Mouse (Mus musculus): ENCODE measurements around the gene P2rx5.

Gene P2rx5

DNA sequence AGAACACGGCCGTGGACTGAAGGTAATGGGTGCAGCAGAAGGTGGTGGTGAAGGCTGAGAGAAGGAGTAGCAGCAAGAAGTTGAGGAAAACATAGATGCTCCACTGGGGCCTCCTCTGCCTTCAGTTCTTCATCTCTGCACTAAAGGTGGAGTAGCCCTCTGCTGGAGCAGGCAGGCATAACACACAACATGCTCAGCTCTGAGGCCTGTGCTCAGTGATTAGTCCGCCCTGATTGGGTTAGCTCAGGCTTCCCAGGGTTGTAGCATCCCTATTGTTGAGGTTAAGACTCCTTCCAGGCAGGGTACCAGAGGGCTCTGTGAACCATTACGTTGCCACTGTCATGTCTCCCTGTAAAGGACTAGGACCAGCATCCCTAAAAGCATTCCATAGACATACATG, 9.0 kb downstream of the P2rx5 start:
- in situ Hi-C loops (cut with MboI; ENCODE audit: low pct_unique_long_range_greater_than_20kb in 1 of 2, low sequenced_read_pairs in 2 of 2, unreplicated experiment in 1 of 2) = no loop called here

DNA sequence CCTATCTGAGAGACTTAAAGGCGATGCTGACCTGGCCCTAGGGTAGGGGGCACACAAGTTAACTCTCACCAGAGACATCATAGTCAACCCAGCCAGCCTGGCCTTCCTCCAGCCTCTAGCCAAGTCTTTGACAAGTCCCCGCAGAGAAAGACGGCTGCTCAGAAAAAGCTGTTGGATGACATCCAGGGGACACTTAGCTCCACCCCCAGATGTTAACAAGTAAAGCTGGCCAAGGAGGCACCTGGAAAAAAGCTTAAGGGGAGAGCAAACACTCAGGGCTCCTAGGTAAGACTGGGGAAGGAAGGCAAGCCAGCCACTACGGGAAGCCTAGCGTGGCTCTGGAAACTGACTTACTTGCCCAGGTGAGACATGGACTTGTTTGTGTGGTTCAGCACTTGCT, 12.0 kb downstream of the P2rx5 start:
- in situ Hi-C loops (cut with MboI; ENCODE audit: low pct_unique_long_range_greater_than_20kb in 1 of 2, low sequenced_read_pairs in 2 of 2, unreplicated experiment in 1 of 2) = no loop called here

DNA sequence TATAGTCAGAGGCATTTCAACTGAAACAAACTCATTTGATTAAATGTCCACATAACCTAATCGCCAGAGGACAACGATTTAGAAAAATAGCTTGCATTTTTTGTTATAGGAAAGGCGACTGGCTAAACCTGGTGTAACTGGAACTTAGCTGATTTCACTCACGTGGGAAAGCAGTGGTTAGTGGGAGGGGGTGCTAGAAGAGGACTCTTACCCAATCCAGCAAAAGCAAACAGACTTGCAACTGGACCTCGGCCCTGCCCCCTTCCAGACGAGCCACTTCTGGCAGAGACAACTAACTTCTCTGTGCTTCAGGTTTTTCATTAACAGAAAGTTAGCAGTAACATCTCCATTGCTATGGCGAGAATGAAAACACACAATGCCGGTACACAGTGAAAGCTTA, 15.4 kb downstream of the P2rx5 start:
- in situ Hi-C loops (cut with MboI; ENCODE audit: low pct_unique_long_range_greater_than_20kb in 1 of 2, low sequenced_read_pairs in 2 of 2, unreplicated experiment in 1 of 2) = no loop called here

DNA sequence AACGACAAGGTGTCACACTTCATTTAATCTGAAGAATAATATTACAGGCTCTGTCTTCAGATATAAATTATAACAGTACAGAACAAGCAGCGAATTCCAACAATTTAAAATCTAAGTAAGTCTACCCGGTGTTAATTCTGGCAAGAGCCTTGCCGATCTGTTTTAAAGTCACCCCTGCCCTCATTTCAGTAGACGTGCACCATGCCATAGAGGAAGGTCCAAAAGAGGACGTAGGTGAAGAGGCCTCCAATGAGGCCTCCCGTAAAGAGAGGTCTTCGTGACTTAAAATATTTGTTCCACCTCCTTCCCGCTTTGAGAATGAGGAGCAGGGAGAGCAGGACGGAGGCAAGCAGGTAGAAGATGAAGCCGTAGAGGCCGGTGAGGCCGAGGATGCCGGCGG, 16.0 kb downstream of the P2rx5 start:
- in situ Hi-C loops (cut with MboI; ENCODE audit: low pct_unique_long_range_greater_than_20kb in 1 of 2, low sequenced_read_pairs in 2 of 2, unreplicated experiment in 1 of 2) = no loop called here

DNA sequence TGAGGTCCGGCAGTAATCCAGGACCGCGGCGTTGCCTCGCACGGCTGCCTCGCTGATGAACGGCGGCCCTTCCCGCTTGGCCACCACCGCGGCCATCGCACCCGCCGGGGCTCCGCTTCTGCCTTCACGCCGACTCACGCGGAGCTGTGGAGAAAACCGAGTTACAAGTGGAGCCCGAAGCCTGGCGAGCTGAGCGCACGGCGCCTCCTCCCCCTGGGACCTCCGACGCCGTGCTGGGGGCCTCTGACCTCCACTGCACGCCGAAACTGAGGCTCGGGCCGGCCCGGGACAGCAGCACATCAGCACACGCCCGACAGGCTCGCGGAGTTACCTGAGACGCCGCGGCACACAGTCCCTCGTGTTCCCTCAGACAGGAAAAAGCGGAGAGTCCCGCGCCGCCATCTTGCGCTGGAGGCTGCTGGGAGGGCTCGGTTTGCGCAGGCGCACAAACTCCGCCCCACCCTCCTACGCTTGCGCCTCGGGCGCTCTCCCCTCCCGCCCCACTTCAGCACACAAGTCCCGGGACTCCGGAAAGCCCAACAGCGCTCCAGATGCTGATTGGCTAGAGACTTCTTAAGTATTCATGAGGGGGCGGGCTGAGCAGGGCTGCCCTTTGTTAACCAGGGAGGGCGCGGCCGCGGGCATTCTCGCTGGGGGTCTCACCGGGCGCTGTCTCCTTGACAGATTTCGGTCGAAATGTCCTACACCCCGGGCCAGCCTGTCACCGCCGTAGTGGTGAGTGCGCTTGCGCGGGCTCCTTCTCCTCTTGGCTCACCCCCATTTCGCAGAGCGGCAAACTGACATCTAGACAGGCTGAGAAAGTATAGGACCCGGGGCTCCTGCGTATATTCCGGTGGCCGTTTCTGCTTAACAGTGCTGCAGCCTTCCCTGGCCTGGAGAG, 16.6 kb downstream of the P2rx5 start, which contains the start of the genes Emc6 and Tax1bp3:
Gene Emc6 (minus strand): TSS at position 430 of the 901 bp plus-strand sequence.
Gene Tax1bp3 (plus strand): TSS at position 476 of the 901 bp plus-strand sequence.
- in situ Hi-C loops (cut with MboI; ENCODE audit: low pct_unique_long_range_greater_than_20kb in 1 of 2, low sequenced_read_pairs in 2 of 2, unreplicated experiment in 1 of 2) = no loop called here

DNA sequence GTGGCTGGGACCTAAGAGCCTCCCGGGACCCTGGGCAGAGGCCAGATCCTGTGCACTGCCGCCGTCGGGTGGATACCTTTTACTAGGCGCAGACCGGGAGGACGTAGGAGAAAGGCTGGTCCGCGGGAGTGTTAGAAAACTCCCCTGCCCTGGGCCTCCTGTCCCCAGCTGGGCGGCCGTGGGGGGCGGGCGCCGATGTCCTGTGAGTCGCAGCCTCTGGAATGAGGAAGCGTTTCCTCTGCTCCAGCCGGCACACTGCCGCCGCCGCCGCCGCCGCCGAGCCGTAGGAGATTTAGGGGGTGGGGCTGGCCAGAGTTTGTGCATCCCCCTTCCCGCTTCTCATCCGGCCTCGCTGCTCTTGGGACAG, 17.3 kb downstream of the P2rx5 start:
- in situ Hi-C loops (cut with MboI; ENCODE audit: low pct_unique_long_range_greater_than_20kb in 1 of 2, low sequenced_read_pairs in 2 of 2, unreplicated experiment in 1 of 2) = no loop called here

DNA sequence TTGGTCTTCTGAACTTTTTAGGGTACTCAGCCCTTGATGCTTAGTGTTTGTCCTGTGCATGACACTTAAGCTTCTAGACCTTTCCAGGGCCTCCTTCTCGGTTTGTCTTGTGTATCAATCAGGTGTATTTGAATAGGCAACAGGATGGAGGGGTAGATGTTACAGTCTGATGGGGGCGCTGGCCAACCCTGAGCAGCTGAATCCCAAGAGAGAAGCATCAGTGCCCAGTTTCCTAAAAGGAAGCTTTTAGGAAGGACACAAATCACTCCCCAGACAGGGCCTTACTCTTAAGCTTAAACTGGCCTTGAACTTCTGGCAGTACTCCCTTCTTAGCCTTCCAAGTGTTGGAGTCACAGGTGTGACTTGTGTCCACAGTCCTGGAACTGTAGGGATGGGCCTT, 17.7 kb downstream of the P2rx5 start:
- in situ Hi-C loops (cut with MboI; ENCODE audit: low pct_unique_long_range_greater_than_20kb in 1 of 2, low sequenced_read_pairs in 2 of 2, unreplicated experiment in 1 of 2) = no loop called here

DNA sequence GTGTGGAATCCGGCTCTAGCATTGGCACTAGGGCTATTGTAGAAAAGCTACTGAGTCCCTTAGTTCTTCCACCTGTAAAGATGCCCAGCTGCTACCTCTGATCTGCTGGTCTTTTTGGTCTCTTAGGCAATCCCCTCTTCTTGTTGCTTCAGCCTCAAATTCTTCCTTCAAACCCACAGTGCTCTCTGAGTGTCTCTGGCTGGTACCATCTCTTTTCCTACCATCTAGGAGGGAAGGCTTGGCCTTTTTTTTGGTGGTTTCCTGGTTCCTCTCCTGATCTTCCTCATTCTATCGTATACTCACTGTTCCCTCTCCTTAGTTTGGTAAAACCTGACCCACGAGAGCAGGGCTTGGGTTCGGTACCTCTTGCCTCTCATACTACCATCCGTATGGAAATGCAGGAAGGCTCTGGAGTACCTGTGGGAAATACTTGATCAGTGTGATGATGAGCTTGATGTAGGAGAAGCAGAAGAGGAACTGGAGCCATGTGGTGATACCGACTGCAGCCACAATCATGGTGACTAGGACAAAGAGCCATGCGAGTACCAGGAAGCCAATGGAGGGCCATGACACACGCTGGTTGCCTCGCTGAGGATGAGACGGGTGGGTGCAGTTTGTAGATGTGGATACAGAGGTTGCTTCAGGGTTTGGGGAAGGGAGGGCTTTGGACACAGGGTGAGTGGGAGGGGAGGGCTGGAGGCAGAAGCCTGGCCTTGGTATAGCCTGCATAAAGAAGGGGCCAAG, 25.8 kb downstream of the P2rx5 start:
- in situ Hi-C loops (cut with MboI; ENCODE audit: low pct_unique_long_range_greater_than_20kb in 1 of 2, low sequenced_read_pairs in 2 of 2, unreplicated experiment in 1 of 2) = no loop called here

DNA sequence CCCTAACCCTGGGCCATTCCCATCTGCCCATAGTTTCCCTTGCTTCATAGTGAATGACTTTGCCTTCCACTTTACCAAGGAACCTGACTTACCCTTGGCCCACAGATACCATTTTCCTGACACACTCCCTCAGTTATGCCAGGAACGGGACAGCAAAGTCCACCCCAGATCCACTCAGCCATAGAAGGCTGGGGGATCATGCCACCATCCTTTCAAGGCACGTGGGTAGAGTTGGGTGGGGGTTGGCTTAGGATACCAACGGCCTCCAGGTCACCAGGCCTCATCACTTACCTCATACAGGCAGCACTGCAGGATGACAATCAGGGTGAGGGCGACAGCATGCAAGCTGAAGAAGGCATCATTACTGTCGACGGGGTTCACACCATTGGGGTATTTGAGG, 27.0 kb downstream of the P2rx5 start:
- in situ Hi-C loops (cut with MboI; ENCODE audit: low pct_unique_long_range_greater_than_20kb in 1 of 2, low sequenced_read_pairs in 2 of 2, unreplicated experiment in 1 of 2) = no loop called here

DNA sequence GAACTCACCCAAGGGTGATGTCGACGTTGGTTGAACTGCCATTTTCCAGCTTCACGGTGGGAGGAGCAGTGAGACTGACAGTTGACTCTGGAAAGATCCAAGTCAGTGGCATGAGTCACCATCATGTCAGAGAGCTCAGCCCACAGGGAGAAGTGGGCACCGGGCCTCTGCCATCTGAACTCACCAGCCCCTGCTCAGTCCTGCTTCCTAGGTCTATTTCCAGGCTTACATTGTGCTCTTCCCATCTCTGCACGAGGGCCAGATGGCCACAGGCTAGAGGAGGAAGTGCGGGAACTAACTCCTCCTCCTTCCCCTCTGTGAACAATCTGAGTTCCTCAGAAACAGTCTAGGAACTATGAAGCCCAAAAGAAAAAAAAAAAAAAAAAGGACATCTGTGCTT, 32.8 kb downstream of the P2rx5 start:
- in situ Hi-C loops (cut with MboI; ENCODE audit: low pct_unique_long_range_greater_than_20kb in 1 of 2, low sequenced_read_pairs in 2 of 2, unreplicated experiment in 1 of 2) = no loop called here

DNA sequence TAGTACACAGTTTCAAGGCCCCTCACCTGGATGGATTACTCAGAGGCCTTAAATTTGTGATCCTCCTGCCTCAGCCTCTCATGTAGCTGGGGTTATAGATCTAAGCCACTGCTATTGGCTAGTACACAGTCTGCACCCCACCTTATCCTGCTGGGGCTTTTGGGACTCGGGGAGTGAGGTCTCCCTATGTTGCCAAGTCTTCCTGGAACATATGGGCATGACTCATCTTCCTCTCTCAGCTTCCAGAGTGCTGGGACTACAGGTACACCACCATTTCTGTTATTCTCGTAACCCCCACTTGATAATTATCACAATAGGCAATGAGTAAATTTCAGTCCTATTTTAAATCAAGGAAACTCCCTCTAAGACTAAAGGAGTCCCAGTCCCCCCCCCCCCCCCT, 34.2 kb downstream of the P2rx5 start:
- in situ Hi-C loops (cut with MboI; ENCODE audit: low pct_unique_long_range_greater_than_20kb in 1 of 2, low sequenced_read_pairs in 2 of 2, unreplicated experiment in 1 of 2) = no loop called here

DNA sequence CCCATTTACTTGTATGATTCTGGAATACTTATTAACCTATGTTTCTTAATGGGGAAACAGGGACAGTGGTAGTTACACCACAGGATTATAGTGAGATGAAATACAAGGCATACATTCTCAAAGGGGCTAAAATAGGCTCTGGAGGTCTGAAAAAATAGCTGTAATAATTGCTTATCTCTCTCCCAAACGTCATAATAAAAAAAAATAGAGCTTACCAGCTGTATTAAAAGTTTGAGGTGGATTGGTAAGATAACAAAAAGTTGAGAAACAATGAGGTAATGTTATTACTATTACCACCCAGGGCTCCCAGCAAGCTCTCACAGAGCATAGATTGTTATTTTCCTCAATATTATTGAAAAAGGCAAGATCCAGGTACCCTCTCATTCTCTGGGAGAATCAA, 38.0 kb downstream of the P2rx5 start:
- in situ Hi-C loops (cut with MboI; ENCODE audit: low pct_unique_long_range_greater_than_20kb in 1 of 2, low sequenced_read_pairs in 2 of 2, unreplicated experiment in 1 of 2) = no loop called here

DNA sequence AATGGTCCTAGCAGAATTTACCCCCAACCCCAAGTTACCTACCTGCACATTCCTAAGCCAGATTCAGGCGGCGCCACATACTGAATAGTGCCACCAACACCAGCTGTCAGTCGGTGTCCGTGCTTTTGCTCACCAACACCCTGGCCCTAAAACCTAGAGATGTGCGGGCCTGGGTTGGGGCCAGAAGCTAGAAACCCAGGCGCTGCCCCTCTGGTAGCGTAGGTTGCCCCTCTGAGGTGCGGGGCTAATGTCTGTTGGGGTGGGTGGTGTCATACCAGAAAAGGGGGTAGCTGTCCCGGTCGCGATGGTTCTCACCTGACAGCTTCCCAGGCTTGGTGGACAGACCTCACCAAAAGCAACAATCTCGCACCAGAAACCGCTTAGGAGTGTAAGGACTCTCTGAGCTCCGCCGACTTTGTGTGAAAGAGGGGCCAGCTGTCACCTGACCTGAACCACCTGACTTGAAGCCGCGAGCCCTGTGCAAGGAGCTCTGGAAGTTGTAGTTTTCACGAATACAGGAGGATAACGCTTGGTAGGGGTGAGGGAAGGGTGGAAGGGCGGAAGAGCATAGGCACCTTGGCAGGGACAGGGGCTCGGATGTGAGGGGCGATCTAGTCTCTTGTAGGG, 38.5 kb downstream of the P2rx5 start, which contains the start of gene Ctns:
Gene Ctns (minus strand): TSS at position 440 of the 627 bp plus-strand sequence.
- in situ Hi-C loops (cut with MboI; ENCODE audit: low pct_unique_long_range_greater_than_20kb in 1 of 2, low sequenced_read_pairs in 2 of 2, unreplicated experiment in 1 of 2) = no loop called here

DNA sequence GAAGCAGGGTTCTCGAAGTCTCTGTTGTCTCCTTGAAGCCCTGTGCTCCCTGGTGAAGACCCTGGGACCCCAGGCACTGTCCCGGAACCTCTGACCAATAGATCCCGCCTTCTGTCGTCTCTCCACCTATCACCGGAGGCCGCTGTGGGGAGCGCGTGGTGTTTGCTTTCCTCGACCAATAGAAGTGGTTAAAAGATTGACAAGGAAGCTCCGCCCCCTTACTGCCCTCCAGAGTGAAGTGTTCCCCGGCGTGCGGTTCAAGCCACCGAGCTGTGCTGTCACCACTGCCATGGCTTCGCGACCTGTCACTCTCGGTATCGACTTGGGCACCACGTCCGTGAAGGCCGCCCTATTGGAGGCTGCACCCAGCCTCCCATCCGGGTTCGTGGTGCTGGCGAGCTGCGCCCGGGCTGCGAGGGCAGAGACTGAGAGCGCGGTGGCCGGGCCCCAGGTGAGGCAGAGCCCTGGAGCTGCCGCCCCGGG, 39.0 kb downstream of the P2rx5 start, which contains the start of gene Shpk:
Gene Shpk (plus strand): TSS at position 231 of the 483 bp plus-strand sequence.
- in situ Hi-C loops (cut with MboI; ENCODE audit: low pct_unique_long_range_greater_than_20kb in 1 of 2, low sequenced_read_pairs in 2 of 2, unreplicated experiment in 1 of 2) = no loop called here

DNA sequence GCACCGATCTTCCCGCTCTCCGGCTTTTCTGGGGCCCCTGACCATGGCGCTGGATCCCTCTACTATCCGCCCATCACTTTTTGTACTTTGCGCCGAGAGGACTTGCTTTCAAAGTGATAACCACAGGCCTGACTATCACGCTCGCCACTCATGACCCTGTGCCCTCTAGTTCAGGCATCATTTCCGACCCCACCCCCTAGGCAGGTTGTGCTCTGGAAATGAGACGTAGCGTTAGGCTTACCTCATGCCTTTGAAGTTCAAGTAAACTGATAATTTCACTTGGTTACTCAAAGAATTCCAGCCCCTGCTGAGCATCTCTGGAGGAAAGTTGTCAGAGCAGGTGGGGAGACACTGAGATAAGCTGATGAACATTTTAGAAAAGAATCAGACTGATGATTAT, 39.7 kb downstream of the P2rx5 start:
- in situ Hi-C loops (cut with MboI; ENCODE audit: low pct_unique_long_range_greater_than_20kb in 1 of 2, low sequenced_read_pairs in 2 of 2, unreplicated experiment in 1 of 2) = no loop called here

DNA sequence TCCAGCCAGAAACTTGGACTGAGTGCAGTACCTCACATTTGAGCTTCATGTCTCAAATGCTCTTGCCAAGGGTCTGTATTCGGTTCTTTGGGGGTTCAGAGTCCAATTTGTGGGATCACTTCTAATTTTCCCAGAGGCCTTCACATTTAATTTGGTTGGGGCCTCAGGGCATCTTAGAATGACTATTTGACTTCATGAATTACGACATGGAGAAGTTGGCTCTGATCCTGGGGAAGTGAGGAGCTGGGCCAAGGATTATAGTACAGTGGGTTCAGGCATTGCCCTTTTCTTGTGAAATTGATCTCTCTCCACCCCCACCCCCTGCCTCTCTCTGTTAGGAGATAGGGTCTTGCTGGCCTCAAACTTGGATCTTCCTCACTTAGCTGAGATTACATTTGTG, 40.8 kb downstream of the P2rx5 start:
- in situ Hi-C loops (cut with MboI; ENCODE audit: low pct_unique_long_range_greater_than_20kb in 1 of 2, low sequenced_read_pairs in 2 of 2, unreplicated experiment in 1 of 2) = no loop called here

DNA sequence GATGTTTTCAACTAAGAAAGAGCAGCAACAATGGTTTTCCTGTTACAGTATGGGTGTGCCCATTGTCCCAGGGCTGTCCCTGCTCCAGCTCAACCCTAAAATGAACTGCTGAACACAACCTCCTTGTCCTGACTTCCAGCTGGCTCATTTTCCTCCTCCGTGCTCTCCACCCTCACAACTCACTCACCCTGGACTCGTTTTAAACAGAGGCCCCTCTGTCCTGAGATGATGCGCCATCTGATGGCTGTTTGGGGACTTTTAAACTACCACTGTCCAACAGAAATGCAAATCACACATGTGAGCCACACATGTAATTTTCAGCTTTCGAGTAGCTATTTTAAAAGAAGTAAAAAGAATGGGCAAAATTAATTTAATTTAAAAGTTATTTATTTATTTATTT, 41.4 kb downstream of the P2rx5 start:
- in situ Hi-C loops (cut with MboI; ENCODE audit: low pct_unique_long_range_greater_than_20kb in 1 of 2, low sequenced_read_pairs in 2 of 2, unreplicated experiment in 1 of 2) = no loop called here

DNA sequence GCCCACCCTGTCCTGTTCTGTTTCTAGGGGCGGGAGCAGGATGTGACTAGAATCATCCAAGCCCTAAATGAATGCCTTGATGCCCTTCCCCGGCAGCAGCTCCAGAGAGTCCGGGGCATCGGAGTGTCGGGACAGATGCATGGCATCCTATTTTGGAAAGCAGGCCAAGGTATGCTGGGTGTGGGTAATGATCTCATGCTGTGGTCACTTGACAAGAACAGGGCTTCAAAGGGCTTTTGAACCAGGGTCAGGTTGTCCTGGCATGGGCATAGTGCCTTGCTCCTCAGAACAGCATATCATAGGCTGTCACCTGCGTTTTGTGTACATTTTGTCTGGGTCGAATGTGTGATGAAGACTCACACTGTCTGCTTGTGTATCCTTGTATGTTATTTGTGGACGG, 43.7 kb downstream of the P2rx5 start:
- in situ Hi-C loops (cut with MboI; ENCODE audit: low pct_unique_long_range_greater_than_20kb in 1 of 2, low sequenced_read_pairs in 2 of 2, unreplicated experiment in 1 of 2) = no loop called here

DNA sequence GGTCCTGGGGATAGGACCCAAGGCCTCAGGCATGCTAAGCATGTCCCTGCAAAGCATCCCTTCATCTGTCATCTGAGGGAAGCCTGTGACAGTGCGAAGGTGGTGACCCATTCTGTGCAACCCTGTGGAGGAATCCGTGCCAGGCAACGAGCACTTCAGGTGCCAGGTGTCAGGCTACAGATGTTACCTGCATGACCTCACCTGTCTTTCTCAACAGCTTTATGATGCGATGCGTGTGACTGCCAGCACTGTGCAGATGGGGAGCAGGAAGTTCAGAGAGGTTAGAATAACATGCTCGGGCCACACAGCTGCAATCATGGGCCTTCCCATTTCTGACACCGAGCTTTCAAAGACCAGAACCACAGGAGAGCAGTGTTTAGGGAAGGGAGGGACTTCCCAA, 45.0 kb downstream of the P2rx5 start:
- in situ Hi-C loops (cut with MboI; ENCODE audit: low pct_unique_long_range_greater_than_20kb in 1 of 2, low sequenced_read_pairs in 2 of 2, unreplicated experiment in 1 of 2) = no loop called here

Measured in mouse embryonic stem cell (cell line).